Mouse (Mus musculus) thymus, postnatal 14 days (tissue): Measurements from ENCODE around the gene Fam240b.
"Not testable (repeated sequence)": the region's sequence is repeated elsewhere in the genome, so short reads cannot be mapped to it uniquely, and the experiment has no call there.

Experiments used
- DNase-seq: peaks from one replicate; pipeline ENCODE4 v3.0.0; 2021

Gene Fam240b

DNA sequence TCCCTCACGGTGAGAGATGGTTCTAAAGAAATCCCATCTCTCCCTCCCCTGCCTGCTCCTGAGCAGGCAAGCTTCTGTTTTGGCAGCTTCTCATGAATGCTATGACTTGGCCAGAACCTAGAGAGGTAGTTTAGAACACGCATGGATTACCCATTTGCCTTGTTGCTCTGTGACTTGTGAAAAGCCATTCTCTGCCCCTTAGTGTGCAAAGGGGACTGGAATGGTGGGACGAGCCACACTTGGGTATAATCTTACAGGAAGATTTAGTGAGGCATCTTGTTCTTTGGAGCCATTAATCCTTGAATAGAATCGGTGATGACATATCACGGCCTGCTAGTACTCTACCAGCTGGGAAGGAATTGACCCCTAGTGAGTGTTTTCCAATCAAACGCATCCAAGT, at the start of gene Fam240b:
Gene Fam240b (minus strand): TSS at position 101 of the 400 bp plus-strand sequence.
- DNase-seq = no peak

DNA sequence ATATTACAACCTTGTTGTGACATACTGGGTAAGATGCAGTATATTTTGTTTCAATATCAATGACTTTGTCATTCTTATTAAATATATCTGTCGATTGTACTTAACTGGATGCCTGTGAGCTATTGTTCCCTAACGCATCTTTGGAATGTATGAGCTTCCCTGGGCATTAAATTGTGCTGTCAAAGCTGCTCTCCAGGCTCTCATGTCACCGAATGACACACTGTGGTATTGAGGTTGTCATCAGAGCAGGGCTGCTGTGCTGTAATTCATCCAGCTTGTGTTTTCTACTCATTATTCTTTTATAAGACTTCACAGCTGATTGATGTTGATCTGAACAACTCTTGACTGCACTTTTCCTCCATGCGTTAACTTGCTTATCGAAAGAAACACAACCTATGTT, 32.5 kb upstream of the Fam240b start:
- no peak for DNase-seq

DNA sequence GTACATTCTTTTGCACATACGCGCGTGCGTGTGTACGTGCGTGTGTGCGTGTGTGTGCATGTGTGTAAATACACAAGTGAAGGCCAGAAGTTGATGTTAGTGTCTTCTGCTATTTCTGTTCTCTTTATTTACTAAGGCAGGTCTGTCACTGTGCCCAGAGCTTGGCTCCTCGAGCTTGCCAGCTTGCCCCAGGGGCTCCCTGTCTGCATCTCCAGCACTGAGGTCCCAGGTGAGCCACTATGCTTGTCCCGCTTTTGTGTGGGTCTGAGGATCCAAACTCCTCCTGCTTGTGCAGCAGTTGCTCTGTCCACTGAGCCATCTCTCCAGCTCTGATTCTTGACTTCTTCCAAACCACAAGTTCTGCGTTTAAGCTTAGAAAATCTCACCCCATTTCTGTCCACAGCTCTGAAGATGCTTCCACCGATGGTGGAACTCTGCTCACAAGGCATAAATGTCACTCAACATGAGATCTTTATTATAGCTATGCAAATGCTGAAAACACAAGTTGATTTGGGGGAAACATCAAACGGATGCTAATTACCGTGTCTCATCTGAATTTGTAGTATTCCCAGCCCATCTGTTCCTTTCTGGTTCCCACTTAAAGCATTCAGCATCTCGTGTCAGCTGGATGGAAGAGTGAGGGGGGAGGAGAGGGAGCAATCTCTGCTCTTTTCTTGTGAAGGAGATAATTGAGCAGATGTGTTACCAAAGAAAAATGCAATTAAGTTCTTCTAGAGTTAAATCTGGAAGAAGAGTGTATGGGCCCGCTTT, 29.1 kb upstream of the Fam240b start:
- no peak for DNase-seq

DNA sequence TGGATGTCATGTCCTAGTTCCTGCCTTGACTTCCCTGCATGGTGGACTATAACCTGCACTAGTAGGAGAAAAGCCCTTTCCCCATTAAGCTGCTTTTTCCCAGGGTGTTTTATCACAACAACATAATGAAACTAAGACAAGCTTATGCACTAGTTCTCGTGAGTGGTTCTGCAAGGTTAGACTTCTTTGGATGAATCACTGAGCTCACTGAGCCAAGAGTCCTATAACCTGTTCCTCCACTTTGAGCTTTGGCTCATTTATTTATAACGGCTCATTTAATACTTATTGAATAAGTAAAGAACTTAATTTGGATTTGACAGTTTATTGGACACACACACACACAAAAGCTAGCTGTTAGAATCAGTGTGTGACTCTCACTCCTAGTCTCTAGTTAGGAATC, 16.7 kb upstream of the Fam240b start:
- no peak for DNase-seq

DNA sequence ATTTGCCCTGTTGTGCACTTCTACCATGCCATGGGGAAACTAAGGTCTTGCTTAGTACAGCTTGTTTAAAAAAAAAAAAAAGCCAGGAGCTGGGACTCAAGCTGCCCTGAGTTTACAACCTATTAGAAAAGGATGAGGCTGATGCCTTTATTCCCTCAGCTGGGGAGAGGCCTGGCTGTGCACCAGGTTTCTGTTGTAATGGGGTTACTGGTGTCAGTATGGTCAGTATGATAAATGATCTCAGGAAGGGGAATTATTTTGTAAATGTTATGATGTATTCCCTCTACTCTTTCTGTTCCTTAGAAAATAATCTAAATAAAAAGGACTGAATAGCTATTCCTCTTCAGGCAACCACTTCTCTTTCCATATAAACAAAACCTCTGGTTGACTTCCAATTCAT, 14.0 kb upstream of the Fam240b start:
- no peak for DNase-seq

DNA sequence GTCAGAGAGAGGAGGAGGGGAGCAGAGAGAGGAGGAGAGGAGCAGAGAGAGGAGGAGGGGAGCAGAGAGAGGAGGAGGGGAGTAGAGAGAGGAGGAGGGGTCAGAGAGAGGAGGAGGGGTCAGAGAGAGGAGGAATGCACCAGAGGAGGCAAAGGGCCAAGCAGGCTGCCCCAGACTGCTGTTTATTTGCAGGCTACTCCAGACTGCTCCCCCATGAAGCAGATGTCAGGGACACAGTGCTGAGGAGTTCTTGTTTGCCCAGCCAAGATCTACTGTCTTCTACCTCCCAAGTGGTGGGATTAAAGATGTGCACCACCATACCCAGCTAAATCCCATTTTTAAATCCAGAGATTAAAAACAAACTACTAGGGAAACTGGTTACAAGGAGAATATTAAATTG, 9.8 kb upstream of the Fam240b start:
- DNase-seq = no peak

DNA sequence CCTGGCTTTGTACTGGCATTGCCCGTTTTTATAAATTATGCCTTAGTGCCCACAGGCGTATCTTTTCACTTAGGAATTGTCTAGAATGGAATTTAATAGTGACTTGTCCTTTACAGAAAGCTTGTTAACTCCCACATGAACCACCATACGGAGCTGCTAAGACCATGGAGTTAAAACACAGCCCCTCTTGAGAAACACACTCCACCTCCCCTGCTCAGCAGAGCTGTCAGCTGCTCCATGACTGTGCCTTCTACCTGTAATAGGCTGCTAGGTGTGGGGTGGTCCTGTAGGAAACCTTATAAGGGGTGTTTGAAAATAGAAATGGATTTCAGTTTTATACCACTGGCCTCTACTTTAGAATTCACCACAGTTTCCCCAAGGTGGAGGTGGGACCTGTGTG, 5.2 kb upstream of the Fam240b start:
- no peak for DNase-seq

DNA sequence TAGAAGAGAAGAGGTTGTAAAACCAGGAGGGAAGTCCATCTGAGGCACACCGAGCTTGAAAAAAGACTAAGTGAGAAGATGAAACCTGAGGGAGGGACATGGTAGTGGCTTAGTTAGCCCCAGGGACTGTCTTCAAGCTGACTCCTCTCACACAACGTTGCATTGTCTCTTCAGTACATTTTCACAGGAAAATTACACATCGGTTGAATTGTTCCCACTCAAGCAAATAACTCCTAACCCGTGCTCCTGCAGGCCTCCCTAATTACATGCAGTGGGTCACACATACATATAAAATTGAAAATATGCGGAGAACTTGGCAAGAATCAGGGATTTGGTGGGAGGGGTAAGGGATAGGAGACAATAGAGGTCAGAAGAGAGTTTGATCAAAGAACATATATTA, 4.0 kb downstream of the Fam240b start:
- DNase-seq = no peak

DNA sequence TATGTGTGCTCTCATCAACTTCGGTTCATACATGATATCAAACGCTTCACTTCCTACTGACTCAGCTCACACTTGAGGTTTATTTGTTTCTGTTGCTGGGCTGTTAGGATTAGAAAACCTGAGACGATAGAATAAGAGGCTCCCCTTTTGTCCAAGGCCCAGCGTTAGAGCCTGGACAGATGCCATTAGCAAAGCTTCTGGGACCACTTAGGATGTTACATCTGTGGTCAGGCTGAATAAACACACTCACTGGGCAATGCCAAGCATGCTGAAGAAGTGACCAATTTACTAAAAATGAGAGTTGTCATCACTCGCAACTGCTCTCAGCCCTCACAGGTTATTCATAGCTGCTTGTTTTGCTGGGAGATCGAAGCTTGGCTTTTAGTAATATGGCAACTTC, 7.7 kb downstream of the Fam240b start:
- DNase-seq = no peak

DNA sequence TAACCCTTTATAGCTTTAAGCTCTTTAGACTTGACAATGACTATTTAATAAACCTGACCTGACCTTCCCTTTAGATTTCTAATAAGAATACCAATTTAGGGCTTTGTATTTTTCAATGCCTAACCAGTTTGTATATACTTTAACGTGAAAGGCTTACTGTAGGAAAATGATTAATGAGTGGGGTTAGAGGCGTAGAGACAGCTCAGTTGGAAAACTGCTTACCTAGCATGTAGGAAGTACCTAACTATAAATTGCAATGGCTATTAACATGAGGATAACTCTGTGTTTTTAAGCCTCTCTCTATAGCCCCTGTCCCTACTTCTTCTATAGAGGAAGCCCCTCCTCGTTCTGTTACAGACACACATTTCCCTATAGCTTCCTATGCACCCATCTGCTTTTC, 17.6 kb downstream of the Fam240b start:
- DNase-seq = no peak

DNA sequence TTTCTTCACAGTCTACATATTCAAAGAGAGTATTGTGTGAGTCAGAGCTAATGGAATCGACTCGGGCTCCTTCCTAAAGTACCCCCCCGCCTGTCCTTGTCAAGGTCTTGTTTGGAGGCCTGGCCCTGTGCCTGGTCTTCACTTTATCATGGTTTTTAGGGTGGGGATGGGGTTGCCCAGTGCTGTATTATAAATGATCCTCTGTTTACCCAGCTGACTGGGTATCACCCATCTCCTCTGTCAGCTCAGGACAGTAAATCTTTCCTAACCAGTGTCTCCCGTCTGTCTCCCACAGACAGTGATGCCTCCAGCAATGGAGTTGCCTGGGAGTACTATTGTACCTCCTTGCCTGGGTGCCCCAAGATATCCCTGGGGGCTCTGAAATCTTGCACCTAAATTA, 19.6 kb downstream of the Fam240b start:
- no peak for DNase-seq

DNA sequence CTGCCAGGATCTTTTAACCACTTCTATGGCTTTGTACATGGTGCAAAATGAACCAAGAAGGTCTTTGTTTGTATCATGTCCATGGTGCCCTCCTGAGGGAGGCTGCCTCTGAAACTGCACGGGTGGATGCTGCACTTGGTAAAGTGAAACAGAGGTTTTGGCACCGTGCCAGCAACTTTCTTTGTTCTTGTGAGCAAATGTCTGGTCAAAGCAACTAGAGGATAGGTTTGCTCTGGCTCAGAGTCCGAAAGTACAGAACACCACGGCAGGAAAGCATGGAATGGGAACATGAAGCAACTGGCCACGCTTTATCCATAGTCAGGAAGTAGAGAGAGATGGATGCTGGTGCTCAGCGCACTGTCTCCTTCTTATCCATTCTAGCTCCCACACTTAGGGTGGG, 29.7 kb downstream of the Fam240b start:
- DNase-seq = peak; percentile 8

DNA sequence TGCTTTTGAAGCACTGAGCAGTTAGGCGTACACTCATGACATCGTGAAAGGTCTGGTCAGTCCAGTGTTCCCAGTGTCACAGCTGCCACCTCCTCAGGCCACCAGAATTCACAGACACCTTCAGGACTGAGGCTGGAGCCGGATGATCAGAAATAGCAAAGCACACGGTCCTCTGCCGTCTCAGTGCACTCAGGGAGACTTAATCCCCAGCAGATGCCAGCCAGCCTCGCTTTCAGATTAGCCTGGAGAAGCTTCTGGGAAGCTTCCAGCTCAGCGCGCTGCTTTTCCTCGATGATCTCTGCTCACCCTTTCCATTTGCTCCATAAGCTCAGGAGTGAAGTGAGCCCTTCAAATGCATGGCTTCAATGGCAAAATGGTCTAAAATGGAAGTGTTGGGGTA, 32.4 kb downstream of the Fam240b start:
- DNase-seq = no peak

DNA sequence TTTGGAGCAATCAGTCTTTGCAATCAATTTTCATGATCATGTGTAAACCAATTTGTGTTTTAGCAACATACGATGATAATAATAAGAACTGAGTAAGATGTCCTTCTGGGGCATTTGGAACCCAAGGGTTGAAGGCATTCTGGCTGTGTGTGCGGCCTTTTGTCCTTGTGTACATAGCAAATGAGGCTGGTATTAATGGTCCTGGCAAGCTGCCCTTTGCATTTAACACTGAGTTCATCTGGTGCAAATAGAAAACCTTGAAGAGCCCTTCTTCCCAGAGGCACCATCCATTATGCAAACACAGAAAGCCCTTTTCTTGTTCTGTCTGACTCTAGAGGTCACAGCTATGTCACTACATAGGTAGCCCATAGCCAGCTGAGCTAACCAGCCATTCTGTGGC, 35.0 kb downstream of the Fam240b start:
- DNase-seq = no peak

DNA sequence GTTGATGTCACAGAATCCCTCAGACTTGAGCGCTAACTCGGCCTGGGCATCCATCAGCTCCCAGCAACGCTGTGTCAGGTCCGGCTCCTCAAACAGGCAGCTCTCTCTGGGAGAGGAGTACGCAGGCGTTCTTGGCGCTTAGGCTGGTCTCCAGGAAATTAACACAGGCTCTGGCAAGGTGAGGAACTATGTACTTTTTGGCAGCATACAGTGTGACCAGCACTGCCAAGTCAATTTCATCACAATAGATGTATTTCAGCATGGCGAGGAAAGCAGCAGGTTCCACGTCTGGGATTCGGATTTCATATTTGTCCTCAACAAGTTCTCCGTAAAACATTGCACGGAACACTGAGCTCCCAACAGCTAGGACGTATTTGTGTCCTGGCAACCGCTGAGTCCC, 39.4 kb downstream of the Fam240b start:
- DNase-seq = no peak

DNA sequence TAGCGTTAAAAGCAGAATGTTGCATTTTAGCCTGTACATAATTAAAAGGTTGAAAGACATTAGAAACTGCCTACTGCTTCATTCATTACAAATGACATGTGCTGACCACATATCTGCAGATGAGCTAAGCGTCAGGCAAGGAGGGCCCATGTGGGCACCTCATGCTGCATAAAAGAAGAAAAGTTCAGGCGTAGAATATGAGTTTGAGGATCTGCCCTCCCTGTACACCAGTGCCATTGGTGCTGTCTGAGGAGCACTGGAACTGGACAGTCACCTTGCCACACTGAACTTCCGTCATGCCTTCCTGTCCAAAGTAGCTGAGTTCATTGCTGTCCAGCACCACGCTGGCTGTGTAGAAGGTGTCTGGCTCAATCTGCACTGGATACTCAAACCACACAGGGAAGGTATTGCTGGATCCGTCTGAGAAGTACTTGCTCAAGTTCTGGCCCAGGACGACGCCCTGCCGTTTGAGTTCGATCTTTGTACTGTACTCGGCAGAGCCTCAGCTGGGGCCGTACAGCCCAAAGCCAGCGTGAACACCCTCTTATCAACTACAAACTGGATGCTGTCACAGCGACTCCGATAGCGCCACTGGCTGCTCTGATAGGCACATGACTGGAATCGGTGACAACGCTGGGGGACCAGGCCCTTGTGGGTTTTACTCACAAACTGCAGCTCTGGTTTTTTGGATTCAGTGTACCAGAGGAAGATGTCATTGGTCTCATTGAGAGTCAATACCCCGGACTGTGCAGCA, 40.2 kb downstream of the Fam240b start:
- DNase-seq = not testable (repeated sequence)

DNA sequence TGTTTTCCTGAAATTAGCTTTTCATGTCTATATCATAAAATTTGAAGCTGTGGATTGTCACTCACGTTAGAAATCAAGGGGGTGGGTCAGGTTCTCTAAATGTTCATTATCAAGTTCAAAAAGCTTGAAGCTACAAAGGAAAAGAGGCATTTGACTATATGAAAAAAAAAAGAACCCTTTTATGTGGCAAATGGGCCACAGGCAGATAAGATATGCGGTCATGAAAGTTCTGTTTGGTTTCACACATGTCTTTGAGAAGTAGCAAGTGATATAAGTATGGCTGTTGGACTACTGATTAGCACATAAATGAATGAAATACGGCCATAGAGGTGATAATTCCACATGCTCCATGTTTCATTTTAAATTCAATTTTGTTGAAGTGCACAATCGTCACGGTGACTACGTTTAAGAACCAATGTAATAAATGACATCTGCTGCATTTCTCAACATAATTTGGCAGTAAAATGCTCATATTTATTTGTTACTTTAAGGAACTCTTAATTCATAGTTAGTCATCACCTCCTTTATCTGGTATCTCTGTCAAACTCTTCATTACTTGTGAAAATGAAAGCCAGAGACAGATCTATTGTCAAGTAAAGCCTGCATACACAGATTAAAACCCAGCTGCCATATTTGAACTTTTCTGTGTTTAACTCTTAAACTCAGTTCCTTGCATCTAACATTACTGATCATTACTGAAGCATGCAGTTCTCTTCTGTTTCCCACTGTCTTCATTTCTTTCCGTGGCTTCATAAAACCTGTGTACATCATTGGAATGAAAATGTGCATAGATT, 47.4 kb downstream of the Fam240b start:
- no peak for DNase-seq

DNA sequence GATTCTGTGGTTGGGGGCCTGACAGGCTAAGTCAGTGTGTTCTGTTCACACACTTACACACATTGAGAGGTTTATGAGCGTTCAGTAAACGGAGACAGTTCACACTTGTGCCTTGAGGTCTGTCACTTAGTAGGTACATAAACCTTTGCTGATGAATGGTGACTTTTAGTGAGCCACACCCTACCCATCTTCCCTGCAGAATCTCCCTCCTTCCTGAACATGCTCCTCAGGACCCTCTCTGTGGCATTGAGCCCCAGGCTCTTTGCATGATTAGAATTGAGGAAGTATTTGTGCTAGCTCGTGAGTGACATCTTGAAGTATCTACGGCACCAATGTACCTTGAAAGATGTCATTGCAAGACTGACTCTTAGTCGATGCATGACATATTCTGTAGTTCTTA, 48.9 kb downstream of the Fam240b start:
- no peak for DNase-seq

DNA sequence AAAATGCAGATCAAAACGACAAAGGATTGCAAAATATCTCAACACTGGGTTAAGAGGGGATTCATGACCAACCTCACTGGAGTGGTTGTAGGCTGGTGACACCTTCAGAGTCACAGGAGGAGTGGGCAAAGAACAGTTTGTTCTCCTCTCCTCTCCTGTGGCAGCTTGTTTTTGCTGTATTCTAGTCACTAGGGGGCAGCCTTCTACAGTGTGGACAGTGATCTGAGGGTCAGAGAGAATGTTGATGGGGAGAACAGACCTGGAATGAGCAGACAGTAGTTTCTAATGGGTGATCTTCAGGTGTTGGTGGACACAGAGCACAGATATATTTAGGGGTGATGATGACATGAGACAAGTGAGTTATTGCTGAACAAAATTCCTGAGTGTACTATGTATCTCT, 49.6 kb downstream of the Fam240b start:
- no peak for DNase-seq

DNA sequence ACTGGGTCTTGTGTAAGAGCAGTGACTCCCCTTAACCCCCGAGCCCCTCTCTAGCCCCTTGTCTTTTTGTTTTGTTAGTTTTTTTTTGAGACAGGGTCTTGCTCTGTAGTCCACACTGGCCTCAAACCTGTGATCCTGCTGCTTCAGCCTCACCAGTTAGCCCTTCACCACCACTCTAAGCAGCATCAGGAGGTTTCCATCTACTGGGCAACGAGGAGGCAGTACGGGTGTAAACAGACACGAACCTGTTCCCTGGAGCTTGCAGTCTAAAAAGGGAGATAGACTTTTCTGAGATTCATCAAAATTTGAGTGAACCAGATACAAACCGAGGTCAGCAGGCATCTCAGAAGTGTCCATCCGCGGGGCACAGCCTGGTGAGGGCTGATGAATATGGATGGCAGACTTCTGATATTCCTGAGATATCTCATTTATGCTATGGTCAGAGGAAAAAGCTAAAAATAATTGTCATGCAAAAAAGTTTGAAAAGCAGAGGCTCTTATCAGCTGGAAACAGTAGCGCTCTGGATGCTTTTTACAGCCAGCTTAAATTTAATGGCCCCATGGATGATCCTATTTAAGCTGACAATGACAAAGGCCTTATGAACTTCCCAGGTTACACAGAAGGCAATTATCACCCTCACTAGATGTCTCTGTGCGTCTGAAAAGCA, 52.2 kb downstream of the Fam240b start:
- DNase-seq = no peak

DNA sequence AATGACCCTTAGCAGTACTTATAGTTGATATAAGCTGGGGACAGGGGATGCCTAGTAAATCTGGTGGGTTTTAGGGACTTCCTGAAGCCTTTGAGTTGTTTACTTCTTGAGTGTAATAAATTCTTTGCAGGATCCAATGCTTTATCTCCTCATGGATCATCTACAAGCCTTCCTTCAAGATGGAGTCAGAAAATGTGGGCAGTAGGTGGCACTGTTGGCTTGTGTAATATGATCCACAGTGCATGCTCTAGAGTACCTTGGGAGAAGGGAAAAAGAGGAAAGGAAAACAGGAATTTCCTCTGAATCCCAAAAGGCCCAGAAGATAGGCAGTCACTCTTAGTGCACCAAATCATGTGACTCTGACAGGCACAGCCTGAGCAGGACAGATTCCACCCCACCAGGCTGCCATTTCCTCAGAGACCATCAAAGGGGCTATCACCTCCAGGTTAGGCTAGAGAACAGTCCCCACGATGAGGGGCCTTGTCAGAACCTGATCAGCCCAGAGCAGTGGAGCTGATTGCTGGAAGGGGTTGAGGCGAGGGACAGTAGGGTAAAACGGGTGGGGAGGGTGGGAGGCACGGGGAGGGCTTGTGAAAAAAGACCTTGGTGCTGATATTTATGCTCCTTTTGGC, 54.2 kb downstream of the Fam240b start:
- peak; percentile 40 for DNase-seq

DNA sequence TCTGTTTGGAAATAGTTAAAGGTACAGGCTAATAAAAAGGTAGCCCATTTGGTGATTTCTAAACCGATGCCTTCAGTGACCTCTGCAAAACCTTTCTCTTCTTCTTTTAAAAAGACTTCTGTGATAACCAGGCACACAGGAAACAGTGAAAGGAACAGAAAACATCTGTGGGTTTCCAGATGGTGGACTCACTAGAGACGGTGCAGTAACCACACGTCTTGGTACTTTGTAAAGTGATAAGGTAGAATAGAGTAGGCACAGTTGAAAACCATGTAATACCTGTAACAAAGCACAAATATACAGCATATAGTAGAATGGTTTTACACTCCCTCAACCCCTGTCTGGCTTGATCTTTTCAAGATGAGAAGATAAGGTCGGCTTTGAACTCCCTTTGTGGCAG, 57.0 kb downstream of the Fam240b start:
- DNase-seq = no peak

DNA sequence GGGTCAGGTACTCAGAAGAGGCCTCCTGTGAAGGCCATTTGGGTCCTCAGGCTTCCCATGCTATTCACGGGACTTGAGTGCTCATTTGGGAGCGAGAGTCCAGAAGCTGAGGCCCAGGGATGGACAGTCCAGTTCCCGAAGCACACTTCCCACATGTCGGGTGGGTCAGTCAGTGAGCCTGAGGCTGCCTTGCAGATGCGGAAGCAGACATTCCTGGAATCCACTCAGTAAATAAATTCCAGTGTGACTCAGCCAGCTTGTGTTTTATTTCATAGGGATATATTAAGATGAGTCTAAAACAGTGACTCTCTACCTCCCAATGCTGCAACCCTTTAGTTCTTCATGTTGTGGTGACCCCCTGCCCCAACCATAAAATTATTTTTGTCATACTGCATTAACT, 58.1 kb downstream of the Fam240b start:
- no peak for DNase-seq
